Mouse (Mus musculus) left cerebral cortex, postnatal 4 days (tissue): ENCODE data around the gene Tnni2. TPM values are rescaled to one million over a fixed set of nuclear protein-coding genes. Genes with fewer than 3 reads are reported as not detected.

ENCODE experiments used
- DNase-seq: peaks from one replicate; pipeline ENCODE4 v3.0.0-alpha.2; 2022
- intact Hi-C: fragments of 180-260 bp; cut with DNase I; formaldehyde crosslinking; loops from one replicate; pipeline ENCODE4 v1.15.1; 2025
- total RNA-seq, 2 experiments: library from RNA; stranded (reverse); gene quantifications; 2 replicates each; pipeline ENCODE4 v1.2.3; 2021

Tnni2 gene
- total RNA-seq, 2 experiments from 2014 or later, result not detected

- intact Hi-C loops, result no loop called here
These were observed 15.7 kb downstream of the Tnni2 start for GRCm38 (mm10) chr7:142457227-142457811.

GRCm38 (mm10) chr7:142458026-142458425 lies 16.4 kb downstream of the Tnni2 start:
- DNase-seq, result no peak
- intact Hi-C loops, result no loop called here

More at GRCm38 (mm10) chr7:142457227-142457811, 15.7 kb downstream of the Tnni2 start:
- peak; percentile 54 for DNase-seq

GRCm38 (mm10) chr7:142458676-142459298 lies 17.2 kb downstream of the Tnni2 start:
- intact Hi-C loops, result no loop called here
- no peak for DNase-seq

GRCm38 (mm10) chr7:142459299-142459691 lies 17.7 kb downstream of the Tnni2 start:
- DNase-seq, result no peak
- intact Hi-C loops, result no loop called here

GRCm38 (mm10) chr7:142460636-142461077 lies 19.0 kb downstream of the Tnni2 start, which contains the start of gene Lsp1:
Gene Lsp1 (plus strand): TSS chr7:142460809.
- DNase-seq, result no peak
- intact Hi-C loops, result no loop called here

GRCm38 (mm10) chr7:142461446-142461845 lies 19.8 kb downstream of the Tnni2 start:
- no peak for DNase-seq
- intact Hi-C loops, result no loop called here

GRCm38 (mm10) chr7:142462190-142462589 lies 20.6 kb downstream of the Tnni2 start:
- intact Hi-C loops, result no loop called here
- DNase-seq, result no peak

GRCm38 (mm10) chr7:142462594-142463078 lies 21.0 kb downstream of the Tnni2 start:
- intact Hi-C loops, result no loop called here

GRCm38 (mm10) chr7:142470171-142470691 lies 28.6 kb downstream of the Tnni2 start:
- DNase-seq, result no peak
- intact Hi-C loops, result no loop called here

More at GRCm38 (mm10) chr7:142462594-142463078, 21.0 kb downstream of the Tnni2 start:
- no peak for DNase-seq

GRCm38 (mm10) chr7:142470808-142471413 lies 29.3 kb downstream of the Tnni2 start:
- DNase-seq, result peak; percentile 64
- intact Hi-C loops, result no loop called here

GRCm38 (mm10) chr7:142471414-142471861 lies 29.8 kb downstream of the Tnni2 start:
- no peak for DNase-seq

GRCm38 (mm10) chr7:142471884-142472570 lies 30.4 kb downstream of the Tnni2 start:
- intact Hi-C loops, result no loop called here
- peak; percentile 54 for DNase-seq

More at GRCm38 (mm10) chr7:142471414-142471861, 29.8 kb downstream of the Tnni2 start:
- intact Hi-C loops, result no loop called here

GRCm38 (mm10) chr7:142472936-142473335 lies 31.3 kb downstream of the Tnni2 start:
- intact Hi-C loops, result no loop called here
- DNase-seq, result no peak

GRCm38 (mm10) chr7:142473476-142473875 lies 31.9 kb downstream of the Tnni2 start:
- DNase-seq, result no peak
- intact Hi-C loops, result no loop called here

- intact Hi-C loops, result no loop called here
- no peak for DNase-seq
These were observed 33.2 kb downstream of the Tnni2 start for GRCm38 (mm10) chr7:142474799-142475198.

- intact Hi-C loops, result no loop called here
- no peak for DNase-seq
These were observed 34.0 kb downstream of the Tnni2 start for GRCm38 (mm10) chr7:142475641-142476040.

- no peak for DNase-seq
- intact Hi-C loops, result no loop called here
These were observed 34.7 kb downstream of the Tnni2 start for GRCm38 (mm10) chr7:142476271-142476670.

GRCm38 (mm10) chr7:142476795-142477452 lies 35.3 kb downstream of the Tnni2 start:
- peak; percentile 59 for DNase-seq
- intact Hi-C loops, result no loop called here

GRCm38 (mm10) chr7:142478001-142478400 lies 36.4 kb downstream of the Tnni2 start:
- intact Hi-C loops, result no loop called here

GRCm38 (mm10) chr7:142478574-142478973 lies 37.0 kb downstream of the Tnni2 start:
- no peak for DNase-seq
- intact Hi-C loops, result no loop called here

More at GRCm38 (mm10) chr7:142478001-142478400, 36.4 kb downstream of the Tnni2 start:
- no peak for DNase-seq
